Mouse (Mus musculus): Measurements from ENCODE around the gene I0C0044D17Rik.

Gene I0C0044D17Rik

DNA sequence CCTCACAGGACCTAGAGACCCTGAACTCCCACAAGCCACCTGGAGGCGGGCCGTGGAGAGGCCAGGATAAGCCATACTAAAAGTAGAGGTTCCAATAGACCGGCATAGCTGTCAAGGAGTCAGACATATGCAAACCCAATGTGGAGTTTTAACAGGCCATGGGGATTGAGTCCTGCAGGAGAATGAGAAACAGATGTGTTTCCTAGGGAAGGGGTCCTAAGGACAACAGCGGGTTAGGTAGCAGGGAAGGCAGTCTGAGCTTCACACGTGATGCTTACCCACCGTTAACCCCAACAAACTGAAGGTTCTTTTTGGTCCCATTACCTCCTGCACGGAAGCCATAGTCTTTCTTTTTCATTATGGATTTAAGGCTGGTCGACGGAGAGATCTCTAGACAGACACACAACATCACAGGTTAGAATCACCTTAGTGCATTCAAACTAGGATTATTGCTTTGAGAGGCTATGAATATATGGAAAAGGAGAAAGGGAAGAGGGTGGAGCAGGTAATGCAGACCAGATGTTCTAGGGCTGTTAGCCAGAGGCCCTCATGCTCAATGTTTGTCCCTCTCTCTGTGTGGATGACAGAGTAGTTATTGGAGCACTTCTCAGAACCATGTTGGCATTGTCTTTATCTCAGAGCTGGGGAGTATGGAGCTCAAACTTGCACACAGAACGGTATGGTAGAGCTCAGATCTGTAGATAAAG, 46.8 kb downstream of the I0C0044D17Rik start:
- no peak for DNase-seq (ENCODE audit: low spot score)

- no peak for DNase-seq (ENCODE audit: low spot score)
These were observed 49.9 kb downstream of the I0C0044D17Rik start for GRCm38 (mm10) chr4:98773785-98774184.

Measured in urinary bladder, postnatal 14 days (tissue).